Mouse (Mus musculus) forebrain, embryonic 14.5 days (tissue): ENCODE measurements around the gene Emb. TPM values are rescaled to one million over a fixed set of nuclear protein-coding genes. Genes with fewer than 3 reads are reported as not detected.

Experiments used
- ATAC-seq: fragments of 200-750 bp; cut with Nextera tagmentation; 2 replicates; pipeline ENCODE4 v1.8.0; 2017; ENCODE audit warnings: mild to moderate bottlenecking, moderate library complexity
- DNase-seq: peaks from one replicate; pipeline ENCODE4 v3.0.0-alpha.2; 2015; ENCODE audit warnings: low spot score
- H3K27ac ChIP-seq: fragments of 300-500 bp; sonication (generic); 2 replicates; pipeline ENCODE4 v1.5.1; 2014; ENCODE audit warnings: low read depth, mild to moderate bottlenecking, control low read depth, low read length, moderate library complexity
- H3K27me3 ChIP-seq: fragments of 300-500 bp; sonication (generic); replicated peaks from 2 replicates; pipeline ENCODE4 v1.6.1; 2014; ENCODE audit warnings: low read length, control low read depth, mixed read lengths; ENCODE audit not compliant: control insufficient read depth, insufficient read depth
- H3K36me3 ChIP-seq: fragments of 300-500 bp; sonication (generic); 2 replicates; pipeline ENCODE4 v1.6.1; 2014; ENCODE audit warnings: low read length, control low read depth; ENCODE audit not compliant: control insufficient read depth, insufficient read depth
- H3K4me1 ChIP-seq: fragments of 300-500 bp; sonication (generic); 2 replicates; pipeline ENCODE4 v1.6.1; 2014; ENCODE audit warnings: antibody characterized with exemption, low read length, control low read depth; ENCODE audit not compliant: control insufficient read depth, insufficient read depth
- H3K4me2 ChIP-seq: fragments of 300-500 bp; sonication (generic); 2 replicates; pipeline ENCODE4 v1.6.1; 2014; ENCODE audit warnings: mild to moderate bottlenecking, control low read depth, low read length
- H3K4me3 ChIP-seq: fragments of 300-500 bp; sonication (generic); 2 replicates; pipeline ENCODE4 v1.5.1; 2014; ENCODE audit warnings: low read depth, low read length, control low read depth
- H3K9ac ChIP-seq: fragments of 300-500 bp; sonication (generic); 2 replicates; pipeline ENCODE4 v1.6.1; 2014; ENCODE audit warnings: mild to moderate bottlenecking, low read length, control low read depth, moderate library complexity
- H3K9me3 ChIP-seq: fragments of 300-500 bp; sonication (generic); replicated peaks from 2 replicates; pipeline ENCODE4 v1.6.1; 2016; ENCODE audit warnings: low read length, control low read depth, mixed read lengths; ENCODE audit not compliant: control insufficient read depth
- WGBS: fragments of 180-500 bp; shearing (Covaris S2); extraction: QIAGEN DNeasy Blood & Tissue Kit; methylation state at CpG from one replicate; pipeline ENCODE4 v1.1.7; 2014; 5-methylcytosine and 5-hydroxymethylcytosine counted together
- polyA plus RNA-seq: library from polyadenylated mRNA; unstranded; fragments of >200 nt; fragmentation: Nextera tagmentation; extraction: Ambion mirVana; gene quantifications from 2 replicates; pipeline ENCODE4 v1.2.1, GENCODE M21; 2014

The Emb gene
- polyA plus RNA-seq, 1 experiment from 2014 or later = 10.8 TPM

DNA sequence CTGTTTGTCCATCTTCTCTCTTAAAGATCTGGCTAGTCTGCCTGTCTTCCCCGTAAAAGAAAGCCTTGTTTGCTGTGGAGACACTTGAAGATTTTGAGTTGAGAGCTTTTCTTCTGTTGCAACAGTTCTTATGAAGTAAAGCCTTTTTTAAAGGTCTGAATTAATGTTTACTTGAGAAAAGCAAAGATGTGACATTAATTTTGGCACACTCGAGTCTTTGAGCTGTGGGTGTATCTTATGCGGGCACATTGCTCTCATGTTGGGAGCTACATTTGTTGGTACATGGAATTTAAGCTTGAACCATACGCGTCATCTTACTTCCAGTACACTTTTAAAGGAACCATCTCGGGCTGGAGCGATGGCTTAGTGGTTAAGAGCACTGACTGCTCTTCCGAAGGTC lies 25.5 kb downstream of the Emb start:
- no peak overlapping the region for H3K4me2 ChIP-seq
- no peak overlapping the region for H3K9ac ChIP-seq
- no peak for ATAC-seq
- H3K36me3 ChIP-seq = no peaks in the 10 kb centered on the region
- WGBS = 95% methylated on average over 8 of the region's 8 CpGs
- H3K4me3 ChIP-seq = no peak overlapping the region
- no peaks in the 10 kb centered on the region for H3K27me3 ChIP-seq
- H3K4me1 ChIP-seq = no peaks in the 10 kb centered on the region
- H3K9me3 ChIP-seq = no peaks in the 10 kb centered on the region
- H3K27ac ChIP-seq = no peak overlapping the region
- no peak for DNase-seq

DNA sequence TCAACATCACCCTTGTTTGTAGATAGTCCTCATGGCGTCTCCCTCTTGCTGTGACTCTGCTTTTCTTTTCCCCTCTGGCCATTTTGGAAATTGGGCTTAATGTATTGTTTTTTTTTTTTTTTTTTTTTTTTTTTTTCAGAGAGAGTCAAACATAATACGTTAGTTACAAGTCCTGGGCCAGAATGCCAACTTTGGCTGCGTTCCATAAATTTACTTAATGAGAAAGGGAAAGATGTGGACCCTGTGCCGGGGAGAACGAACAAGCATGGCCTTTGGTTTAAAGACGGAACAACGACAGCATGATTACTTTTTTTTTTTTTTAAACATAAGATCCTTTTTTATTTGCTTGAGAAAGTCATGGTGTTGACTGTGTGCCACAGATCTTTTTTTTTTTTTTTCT lies 26.1 kb downstream of the Emb start:
- WGBS = 37% methylated on average over 7 of the region's 7 CpGs
- no peaks in the 10 kb centered on the region for H3K9me3 ChIP-seq
- H3K4me2 ChIP-seq = no peak overlapping the region
- no peaks in the 10 kb centered on the region for H3K27me3 ChIP-seq
- peak; percentile 53 for DNase-seq
- H3K4me1 ChIP-seq = no peaks in the 10 kb centered on the region
- no peak overlapping the region for H3K9ac ChIP-seq
- H3K4me3 ChIP-seq = no peak overlapping the region
- peak; percentile 42; the same call in 1 of the 2 replicates for ATAC-seq
- H3K27ac ChIP-seq = no peak overlapping the region
- H3K36me3 ChIP-seq = no peaks in the 10 kb centered on the region

DNA sequence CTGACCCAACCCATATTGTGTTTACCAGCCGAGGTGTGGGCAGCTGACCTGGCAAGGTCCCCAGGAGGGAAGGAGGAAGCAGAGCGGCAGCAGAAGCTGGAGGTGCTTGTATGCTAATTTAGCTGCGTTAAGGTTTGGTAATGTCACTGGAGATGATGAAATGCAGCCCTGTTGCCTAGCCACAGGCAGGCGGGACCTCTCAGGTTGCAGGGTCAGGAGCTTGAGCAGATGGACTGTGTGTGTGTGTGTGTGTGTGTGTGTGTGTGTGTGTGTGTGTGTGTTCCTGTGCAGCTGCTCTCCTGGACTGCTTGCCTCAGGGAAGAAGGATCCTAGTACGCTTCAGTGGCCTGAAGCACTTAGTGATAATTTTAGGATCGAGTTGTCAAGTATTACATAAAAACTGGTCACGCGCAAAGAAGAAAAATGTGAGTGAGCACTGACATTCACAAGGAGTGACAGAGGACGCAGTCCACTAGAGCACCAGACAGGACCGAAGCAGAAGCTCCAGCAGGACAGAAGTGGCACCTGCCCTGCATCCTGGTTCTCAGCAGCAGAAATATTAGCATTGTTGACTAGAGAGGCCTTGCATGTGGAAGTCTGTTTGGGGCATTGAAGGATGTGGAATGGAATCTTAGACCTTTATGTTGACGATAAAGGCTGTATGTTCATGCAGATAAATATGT lies 27.3 kb downstream of the Emb start:
- Histone ChIP-seq H3K4me1 (no peaks in the 10 kb centered on the region), H3K9ac (no peak overlapping the region), H3K27me3 (no peaks in the 10 kb centered on the region), H3K4me3 (no peak overlapping the region), H3K9me3 (no peaks in the 10 kb centered on the region), H3K27ac (no peak overlapping the region), H3K4me2 (no peak overlapping the region), H3K36me3 (no peaks in the 10 kb centered on the region)
- WGBS = 55% methylated on average over 11 of the region's 11 CpGs
- DNase-seq = peak; percentile 29
- peak; percentile 58 for ATAC-seq

DNA sequence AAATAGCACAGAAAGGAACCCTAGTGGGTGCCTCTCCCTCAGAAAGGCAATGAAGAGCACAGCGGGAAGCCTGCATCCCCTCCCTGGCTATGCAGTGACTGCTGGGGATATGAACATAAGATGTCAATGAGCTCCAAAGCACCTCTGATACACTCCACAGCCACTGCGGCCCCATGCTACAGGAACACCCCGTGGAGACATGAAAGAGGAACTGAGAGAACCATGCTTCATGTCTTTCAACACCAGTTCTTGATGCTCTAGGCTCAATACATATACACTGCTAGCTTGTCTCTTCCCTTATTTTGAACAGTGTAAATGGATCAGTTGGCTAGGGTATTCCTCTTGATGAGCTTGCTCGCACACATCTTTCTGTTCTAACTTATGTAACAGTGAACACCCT lies 28.8 kb downstream of the Emb start:
- Histone ChIP-seq H3K27me3 (no peaks in the 10 kb centered on the region), H3K4me1 (no peaks in the 10 kb centered on the region), H3K9me3 (no peaks in the 10 kb centered on the region), H3K4me3 (no peak overlapping the region), H3K4me2 (no peak overlapping the region), H3K36me3 (no peaks in the 10 kb centered on the region), H3K27ac (no peak overlapping the region), H3K9ac (no peak overlapping the region)
- 86% methylated on average over 4 of the region's 4 CpGs for WGBS
- ATAC-seq (no peak), DNase-seq (no peak)

DNA sequence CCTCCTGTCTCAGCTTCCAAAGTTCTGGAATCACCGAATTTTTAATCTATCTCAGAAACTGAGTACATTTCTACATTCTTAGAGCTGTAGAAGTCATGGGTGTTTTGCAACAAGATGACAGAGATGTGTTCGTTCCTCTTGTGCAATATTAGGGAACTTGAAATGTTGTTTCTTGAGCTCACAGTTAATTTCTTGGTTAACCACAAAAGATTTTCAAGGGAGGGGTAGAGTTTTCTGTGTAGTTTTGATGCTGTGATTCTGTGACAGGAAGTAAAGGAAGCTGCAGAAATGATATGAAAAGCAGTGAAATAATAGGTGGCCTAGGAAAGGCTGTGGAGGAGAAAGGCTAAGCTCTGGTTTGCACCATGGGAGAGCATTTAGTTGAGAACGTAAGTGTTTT lies 33.7 kb downstream of the Emb start:
- no peak overlapping the region for H3K9ac ChIP-seq
- no peak overlapping the region for H3K27ac ChIP-seq
- no peaks in the 10 kb centered on the region for H3K27me3 ChIP-seq
- no peak overlapping the region for H3K4me2 ChIP-seq
- no peaks in the 10 kb centered on the region for H3K9me3 ChIP-seq
- H3K4me3 ChIP-seq = no peak overlapping the region
- no peaks in the 10 kb centered on the region for H3K36me3 ChIP-seq
- no peak for DNase-seq
- WGBS = 93% methylated on average over 3 of the region's 3 CpGs
- ATAC-seq = no peak
- no peaks in the 10 kb centered on the region for H3K4me1 ChIP-seq

DNA sequence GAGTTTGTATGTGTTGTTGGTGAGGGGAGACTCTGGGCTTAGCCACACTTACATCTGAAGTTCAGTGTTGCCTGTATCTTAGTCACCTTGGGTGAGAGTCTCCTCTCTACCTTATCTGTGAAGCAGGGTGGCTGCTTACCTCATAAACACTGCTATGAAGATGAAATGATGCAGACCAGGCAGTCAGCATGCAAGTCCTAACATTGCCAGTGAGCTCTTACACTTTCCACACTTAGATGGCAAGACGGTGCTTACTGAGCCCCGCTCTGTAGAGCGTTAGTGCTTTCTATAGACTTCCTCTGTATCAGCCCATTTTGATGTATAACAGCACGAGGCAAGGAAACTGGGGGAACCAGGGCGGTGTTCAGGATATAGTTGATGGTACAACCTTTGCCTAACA lies 34.3 kb downstream of the Emb start:
- no peak for ATAC-seq
- no peak overlapping the region for H3K9ac ChIP-seq

DNA sequence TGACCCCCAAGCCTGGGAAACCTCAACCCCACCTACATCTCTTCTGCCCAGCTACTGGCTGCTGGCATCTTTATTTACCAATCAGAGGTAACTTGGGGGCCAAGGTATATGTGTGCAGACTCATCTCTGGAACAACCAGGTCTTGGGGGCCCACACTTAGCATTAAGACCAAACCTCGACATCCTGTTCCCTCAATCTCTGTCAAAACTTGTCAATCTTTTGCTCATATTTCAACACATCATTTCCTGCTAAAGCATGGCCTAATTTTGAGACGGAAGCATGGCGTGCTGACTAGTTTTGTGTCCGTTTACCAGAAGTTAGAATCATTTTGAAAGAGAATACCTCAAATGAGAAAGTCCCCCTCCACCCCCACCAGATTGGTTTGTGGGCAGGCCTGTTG lies 52.4 kb downstream of the Emb start:
- Histone ChIP-seq H3K27me3 (no peaks in the 10 kb centered on the region), H3K36me3 (no peaks in the 10 kb centered on the region), H3K4me3 (no peak overlapping the region), H3K9ac (no peak overlapping the region), H3K9me3 (no peaks in the 10 kb centered on the region), H3K4me2 (no peak overlapping the region), H3K4me1 (no peaks in the 10 kb centered on the region), H3K27ac (no peak overlapping the region)
- ATAC-seq = no peak
- DNase-seq = no peak
- 91% methylated on average over 4 of the region's 4 CpGs for WGBS

More for the DNA sequence above, 34.3 kb downstream of the Emb start:
- Histone ChIP-seq H3K4me3 (no peak overlapping the region), H3K4me2 (no peak overlapping the region), H3K4me1 (no peaks in the 10 kb centered on the region), H3K27me3 (no peaks in the 10 kb centered on the region), H3K27ac (no peak overlapping the region), H3K36me3 (no peaks in the 10 kb centered on the region), H3K9me3 (no peaks in the 10 kb centered on the region)
- WGBS = 89% methylated on average over 5 of the region's 5 CpGs
- DNase-seq = no peak

DNA sequence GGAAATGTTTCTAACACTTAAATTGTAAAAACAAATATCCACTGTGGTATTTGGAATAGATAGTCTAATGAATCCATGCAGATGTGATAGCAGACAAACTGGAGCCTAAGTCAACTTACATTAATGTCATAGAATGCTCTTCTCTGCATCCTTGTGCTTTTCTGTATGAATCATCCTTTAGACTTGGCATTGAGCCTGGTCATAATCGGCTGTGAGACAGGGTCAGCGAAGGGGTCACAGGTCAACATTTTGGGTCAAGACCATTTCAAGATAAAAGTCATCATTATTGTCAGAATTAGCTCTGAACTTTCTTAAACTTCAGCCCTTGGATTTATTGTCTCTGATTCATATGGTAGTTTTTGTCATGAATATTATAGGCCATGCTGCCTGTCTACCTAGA lies 57.8 kb downstream of the Emb start:
- Histone ChIP-seq H3K4me3 (no peak overlapping the region), H3K27me3 (no peaks in the 10 kb centered on the region), H3K4me1 (no peaks in the 10 kb centered on the region), H3K36me3 (no peaks in the 10 kb centered on the region), H3K9me3 (no peaks in the 10 kb centered on the region), H3K9ac (no peak overlapping the region), H3K4me2 (no peak overlapping the region), H3K27ac (no peak overlapping the region)
- DNase-seq (no peak), ATAC-seq (no peak)
- WGBS = 93% methylated on average over 2 of the region's 2 CpGs

DNA sequence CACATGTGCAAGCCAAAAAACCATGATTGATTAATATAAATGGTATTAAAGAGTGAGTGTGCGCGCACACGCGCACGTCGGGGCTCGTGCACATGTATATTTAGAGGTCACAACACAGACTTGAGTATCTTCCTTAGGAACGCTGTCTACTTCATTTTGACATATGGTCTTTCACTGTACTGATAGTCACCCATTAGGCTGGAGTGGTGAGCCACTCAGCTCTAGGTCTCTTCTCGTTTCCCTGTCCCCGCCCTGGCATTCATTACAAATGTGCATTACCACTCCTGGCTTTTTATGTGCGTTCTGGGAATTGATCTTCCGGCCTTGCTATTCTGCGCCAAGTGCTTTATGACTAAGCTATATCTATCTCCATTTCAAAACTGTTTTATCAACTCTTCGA lies 59.6 kb downstream of the Emb start:
- Histone ChIP-seq H3K9ac (no peak overlapping the region), H3K4me1 (no peaks in the 10 kb centered on the region), H3K9me3 (no peaks in the 10 kb centered on the region), H3K27ac (no peak overlapping the region), H3K36me3 (no peaks in the 10 kb centered on the region), H3K27me3 (no peaks in the 10 kb centered on the region), H3K4me2 (no peak overlapping the region), H3K4me3 (no peak overlapping the region)
- 95% methylated on average over 14 of the region's 14 CpGs for WGBS
- ATAC-seq (no peak), DNase-seq (no peak)
